Mouse (Mus musculus): Measurements from ENCODE around the gene Filip1l.

The Filip1l gene

DNA sequence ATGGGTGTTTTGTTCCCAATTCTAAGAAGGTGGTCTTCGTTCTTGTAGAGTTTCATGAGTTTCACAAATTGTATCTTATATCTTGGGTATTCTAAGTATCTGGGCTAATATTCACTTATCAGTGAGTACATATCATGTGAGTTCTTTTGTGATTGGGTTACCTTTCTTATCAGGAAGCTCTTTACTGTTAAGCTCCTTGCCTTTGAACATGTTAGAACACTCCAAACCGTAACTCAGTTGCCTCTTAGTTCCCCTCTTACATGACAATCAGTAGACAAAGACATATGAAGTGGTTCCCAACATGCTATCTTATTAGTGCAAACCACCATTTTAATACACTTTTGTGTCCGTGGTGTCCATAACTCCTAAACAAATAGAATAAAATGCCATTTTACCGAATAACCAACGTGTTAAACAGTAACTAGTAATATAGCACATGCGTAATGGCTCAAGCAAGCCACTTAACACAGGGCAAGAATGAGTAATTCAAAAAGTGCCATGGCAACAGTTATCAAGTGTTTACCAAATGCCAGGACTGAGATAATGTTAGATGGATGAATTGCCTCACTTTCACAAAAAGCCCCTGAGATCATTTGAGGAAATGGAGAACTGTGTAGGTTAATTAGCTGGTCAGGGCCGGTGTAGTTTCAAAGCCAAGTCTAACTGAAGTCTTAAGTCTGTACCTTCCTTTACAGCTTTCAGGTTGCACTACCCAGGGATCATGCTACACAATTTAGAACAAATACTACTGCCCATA lies 215.9 kb downstream of the Filip1l start:
- DNase-seq (ENCODE audit: low spot score in 2 of 2): no peak

- no peak for DNase-seq (ENCODE audit: low spot score in 2 of 2)
These were observed 218.0 kb downstream of the Filip1l start for GRCm38 (mm10) chr16:57570789-57571311.

DNA sequence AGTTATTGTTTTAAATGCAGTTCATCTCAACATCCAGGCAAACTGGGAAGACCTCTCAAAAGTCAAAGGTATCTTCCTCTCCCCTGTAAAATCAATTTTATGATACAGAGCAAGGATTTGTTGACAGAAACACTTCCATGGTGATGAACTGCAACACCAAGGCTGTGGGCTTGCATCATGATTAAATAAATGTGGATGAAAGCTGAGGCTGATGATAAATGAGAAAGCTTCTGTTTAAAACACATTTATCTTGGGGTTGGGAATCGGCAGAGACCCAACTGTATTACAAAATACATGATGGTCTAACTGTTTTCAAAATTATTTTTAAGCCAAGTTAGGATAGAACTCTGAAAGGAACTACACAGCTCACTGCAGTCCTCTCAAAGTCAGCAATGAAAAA lies 220.9 kb downstream of the Filip1l start:
- no peak for DNase-seq (ENCODE audit: low spot score in 2 of 2)

GRCm38 (mm10) chr16:57575764-57576388 lies 223.0 kb downstream of the Filip1l start:
- no peak for DNase-seq (ENCODE audit: low spot score in 2 of 2)

DNA sequence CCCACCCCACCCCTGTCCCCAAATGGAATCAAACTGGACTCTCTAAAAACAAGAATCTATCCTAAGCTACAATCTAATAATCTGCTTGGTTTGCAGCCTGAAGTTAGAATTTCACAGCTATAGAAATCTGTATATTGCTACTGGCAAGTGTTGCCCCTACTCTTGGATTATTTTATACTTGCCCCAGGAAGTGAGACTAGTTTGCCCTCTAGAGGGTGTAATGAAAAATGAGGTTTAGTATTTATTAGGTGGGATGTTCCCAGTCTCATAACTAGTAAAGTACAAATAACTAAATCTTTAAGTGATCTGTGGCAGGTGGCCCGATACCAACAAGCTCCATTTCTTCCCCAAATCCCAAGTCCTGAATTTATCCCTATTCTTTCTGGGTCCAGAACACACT lies 224.6 kb downstream of the Filip1l start:
- no peak for DNase-seq (ENCODE audit: low spot score in 2 of 2)

GRCm38 (mm10) chr16:57580041-57580440 lies 227.1 kb downstream of the Filip1l start:
- no peak for DNase-seq (ENCODE audit: low spot score in 2 of 2)

DNA sequence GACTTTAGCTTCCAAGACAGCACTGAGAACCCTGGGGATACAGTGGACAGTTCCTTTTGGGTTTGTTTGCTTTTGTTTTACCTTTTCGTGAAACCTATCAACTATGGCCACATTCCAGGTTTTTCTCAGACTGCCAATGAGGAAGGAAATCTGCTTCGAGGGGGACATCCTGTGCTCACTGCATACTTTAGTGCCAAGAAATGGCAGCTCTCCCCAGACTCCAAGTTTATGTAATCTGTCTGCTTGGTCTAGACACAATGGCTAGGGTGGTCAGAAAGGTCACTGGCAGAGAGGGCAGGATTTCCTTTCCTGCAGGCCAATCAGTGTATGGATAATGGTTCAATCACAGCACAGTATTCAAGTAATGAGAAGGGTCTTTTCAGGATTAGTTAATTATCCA lies 229.1 kb downstream of the Filip1l start:
- no peak for DNase-seq (ENCODE audit: low spot score in 2 of 2)

DNA sequence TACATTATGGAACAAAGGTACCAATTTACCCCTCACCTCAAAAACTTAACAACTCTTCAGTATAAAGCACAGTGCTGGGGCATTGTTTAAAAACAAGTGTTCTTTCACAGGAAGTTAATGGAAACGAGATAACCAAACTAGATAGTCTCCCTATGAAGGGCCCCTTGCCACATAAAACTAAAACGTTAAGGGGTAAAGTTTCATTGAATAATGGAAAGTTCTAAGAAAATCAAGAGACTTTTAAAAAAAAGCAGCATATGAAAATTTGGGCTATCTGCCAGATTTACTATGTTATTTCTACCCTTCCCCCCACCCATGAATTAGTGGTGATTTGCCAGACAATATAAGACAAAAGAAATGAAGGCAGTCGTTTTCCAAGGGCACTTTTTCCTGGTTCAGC lies 232.3 kb downstream of the Filip1l start:
- DNase-seq (ENCODE audit: low spot score in 2 of 2): no peak

GRCm38 (mm10) chr16:57593422-57594157 lies 240.7 kb downstream of the Filip1l start:
- DNase-seq (ENCODE audit: low spot score in 2 of 2): peak; percentile 25 to 35

DNA sequence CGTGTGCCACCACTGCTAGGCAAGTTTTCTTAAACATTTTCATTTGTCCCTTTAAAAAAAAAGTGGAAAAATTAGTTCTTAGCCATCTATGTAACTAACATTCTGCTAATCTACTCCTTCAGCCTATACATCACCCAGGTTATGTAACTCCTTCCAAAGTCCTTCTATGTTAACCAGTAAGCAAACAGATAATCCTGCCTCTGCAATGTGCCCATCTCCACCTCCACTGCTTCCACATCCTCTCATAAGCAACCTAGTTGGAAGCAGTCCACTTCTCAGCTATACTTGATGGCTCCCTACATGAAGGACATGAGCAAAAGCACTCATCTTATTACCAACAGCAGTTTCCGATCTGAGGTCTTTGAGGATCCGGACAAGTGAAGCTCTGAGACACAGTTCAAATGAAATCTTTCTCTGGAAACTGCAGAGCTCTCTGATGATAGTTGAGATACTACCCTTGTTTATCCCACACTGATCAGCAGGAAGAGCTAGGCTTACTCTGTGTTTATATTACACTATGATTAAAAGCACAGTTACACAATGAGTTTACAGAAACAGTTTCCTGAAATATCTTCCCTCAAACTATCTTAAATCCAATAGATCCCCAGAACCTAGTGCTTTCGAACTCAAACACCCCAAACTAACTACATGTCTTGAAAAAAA lies 244.5 kb downstream of the Filip1l start:
- DNase-seq (ENCODE audit: low spot score in 2 of 2): no peak

- no peak for DNase-seq (ENCODE audit: low spot score in 2 of 2)
These were observed 248.1 kb downstream of the Filip1l start for GRCm38 (mm10) chr16:57601031-57601430.

- DNase-seq (ENCODE audit: low spot score in 2 of 2): peak; percentile 82 to 83
These were observed 253.7 kb downstream of the Filip1l start, which contains the start of gene Cmss1 for GRCm38 (mm10) chr16:57606444-57607227. Gene Cmss1, minus strand, starts transcription at chr16:57606864.

- DNase-seq (ENCODE audit: low spot score in 2 of 2): peak; percentile 25 to 53
These were observed 258.9 kb downstream of the Filip1l start for GRCm38 (mm10) chr16:57611768-57612167.

Measured in right cerebral cortex, adult 2 months (tissue).